Mouse (Mus musculus) myocyte (in vitro differentiated cells): Measurements from ENCODE around the gene Dpyd. TPM values are rescaled to one million over a fixed set of nuclear protein-coding genes. Genes with fewer than 3 reads are reported as not detected.

Experiments used
- H3K27me3 ChIP-seq: one replicate; pipeline ENCODE4 v1.6.1; 2011; ENCODE audit not compliant: control insufficient read depth, insufficient read depth, insufficient read length
- H3K36me3 ChIP-seq: one replicate; pipeline ENCODE4 v1.6.1; 2011; ENCODE audit not compliant: control insufficient read depth, insufficient read depth
- H3K4me2 ChIP-seq: one replicate; pipeline ENCODE4 v1.6.1; 2011; ENCODE audit warnings: low read depth, control low read depth
- H3K4me3 ChIP-seq: one replicate; pipeline ENCODE4 v1.5.1; 2011; ENCODE audit warnings: mild to moderate bottlenecking, control low read depth, moderate library complexity
- H3K79me2 ChIP-seq: one replicate; pipeline ENCODE4 v1.6.1; 2011; ENCODE audit not compliant: control insufficient read depth, insufficient read depth
- H3ac ChIP-seq: one replicate; pipeline ENCODE4 v1.6.1; 2011; ENCODE audit not compliant: control insufficient read depth, insufficient read length
- CEBPB ChIP-seq: IDR thresholded peaks from 2 replicates; pipeline ENCODE4 v1.6.1; 2011; ENCODE audit warnings: mild to moderate bottlenecking, moderate library complexity; ENCODE audit not compliant: poor library complexity, insufficient read depth, severe bottlenecking
- E2F4 ChIP-seq: IDR thresholded peaks from one replicate; pipeline ENCODE4 v1.6.1; 2011; ENCODE audit warnings: mild to moderate bottlenecking, control low read depth, moderate library complexity; ENCODE audit not compliant: insufficient read depth
- MAX ChIP-seq: IDR thresholded peaks from one replicate; pipeline ENCODE4 v1.6.1; 2011; ENCODE audit warnings: low read depth, mild to moderate bottlenecking, control low read depth
- MYOD1 ChIP-seq, 3 experiments: IDR thresholded peaks; one replicate each; pipeline ENCODE4 v1.6.1; 2011; ENCODE audit warnings: control low read depth in 2 of 3, low read depth in 2 of 3, mild to moderate bottlenecking in 2 of 3, moderate library complexity in 1 of 3; ENCODE audit not compliant: insufficient read length in 2 of 3, control insufficient read depth in 1 of 3
- MYOG ChIP-seq, 3 experiments: IDR thresholded peaks; one replicate each; pipeline ENCODE4 v1.6.1; 2011; ENCODE audit warnings: control low read depth in 2 of 3, low read depth in 2 of 3, mild to moderate bottlenecking in 2 of 3; ENCODE audit not compliant: insufficient read length in 2 of 3, control insufficient read depth in 1 of 3, insufficient read depth in 1 of 3
- POLR2A ChIP-seq: IDR thresholded peaks from one replicate; pipeline ENCODE4 v1.6.1; 2011; ENCODE audit warnings: low read depth, mild to moderate bottlenecking, control low read depth, moderate library complexity; ENCODE audit not compliant: insufficient read length
- POLR2AphosphoS2 ChIP-seq: IDR thresholded peaks from one replicate; pipeline ENCODE4 v1.6.1; 2011; ENCODE audit warnings: low read depth, control low read depth; ENCODE audit not compliant: insufficient read length
- REST ChIP-seq: IDR thresholded peaks from one replicate; pipeline ENCODE4 v1.6.1; 2011; ENCODE audit warnings: mild to moderate bottlenecking, control low read depth, moderate library complexity; ENCODE audit not compliant: insufficient read depth, insufficient read length
- SRF ChIP-seq: IDR thresholded peaks from one replicate; pipeline ENCODE4 v1.6.1; 2011; ENCODE audit warnings: low read depth; ENCODE audit not compliant: control insufficient read depth, insufficient read length
- TCF12 ChIP-seq: IDR thresholded peaks from one replicate; pipeline ENCODE4 v1.6.1; 2011; ENCODE audit warnings: mild to moderate bottlenecking, control low read depth; ENCODE audit not compliant: poor library complexity, insufficient read depth, severe bottlenecking
- TCF3 ChIP-seq: IDR thresholded peaks from one replicate; pipeline ENCODE4 v1.6.1; 2011; ENCODE audit warnings: low read depth, control low read depth; ENCODE audit not compliant: insufficient read length
- USF1 ChIP-seq: IDR thresholded peaks from one replicate; pipeline ENCODE4 v1.6.1; 2011; ENCODE audit warnings: low read depth, mild to moderate bottlenecking, control low read depth, moderate library complexity
- polyA plus RNA-seq: library from polyadenylated mRNA; unstranded; fragments of >200 nt; fragmentation: generic; extraction: Trizol; gene quantifications from one replicate; pipeline ENCODE4 v1.2.1, GENCODE M21; 2012; ENCODE audit warnings: missing spikeins

Dpyd gene
- polyA plus RNA-seq, 1 experiment, result 2.0 TPM

GRCm38 (mm10) chr3:118559936-118560335, 2.0 kb upstream of the Dpyd start:
- no peaks in the 10 kb centered on the region for H3K27me3 ChIP-seq
- H3K4me3 ChIP-seq, result no peak overlapping the region
- no peaks in the 10 kb centered on the region for H3K79me2 ChIP-seq
- H3ac ChIP-seq, result no peak overlapping the region
- TF ChIP-seq TCF3 (no peak), SRF (no peak), MAX (no peak), MYOG (IDR thresholded peaks at IDR 0.05; ENCODE audit: control insufficient read depth in 1 of 3, insufficient read depth in 1 of 3, insufficient read length in 2 of 3, low read depth in 2 of 3) (no peak)
- no peaks in the 10 kb centered on the region for H3K36me3 ChIP-seq
- no peak overlapping the region for H3K4me2 ChIP-seq

GRCm38 (mm10) chr3:118562311-118562671, 362 bp downstream of the Dpyd start:
- TF ChIP-seq MYOG (IDR thresholded peaks at IDR 0.05; ENCODE audit: control insufficient read depth in 1 of 3, insufficient read depth in 1 of 3, insufficient read length in 2 of 3, low read depth in 2 of 3) (no peak), POLR2AphosphoS2 (no peak)
- no peaks in the 10 kb centered on the region for H3K36me3 ChIP-seq

GRCm38 (mm10) chr3:118566779-118567178, 4.8 kb downstream of the Dpyd start:
- Histone ChIP-seq H3K36me3 (no peaks in the 10 kb centered on the region), H3K4me3 (no peak overlapping the region), H3K4me2 (no peak overlapping the region), H3ac (no peak overlapping the region), H3K79me2 (no peaks in the 10 kb centered on the region), H3K27me3 (no peaks in the 10 kb centered on the region)
- TF ChIP-seq TCF3, result no peak
- TF ChIP-seq E2F4, result no peak
- TF ChIP-seq TCF12, result no peak
- no peak for TF ChIP-seq USF1
- no peak for TF ChIP-seq CEBPB
- no peak for TF ChIP-seq MAX
- no peak for TF ChIP-seq POLR2AphosphoS2

More at GRCm38 (mm10) chr3:118562311-118562671, 362 bp downstream of the Dpyd start:
- H3K79me2 ChIP-seq, result no peaks in the 10 kb centered on the region
- peak overlapping the region; percentile 40 for H3K4me3 ChIP-seq
- peak overlapping the region; percentile 78 for H3K4me2 ChIP-seq
- no peaks in the 10 kb centered on the region for H3K27me3 ChIP-seq
- H3ac ChIP-seq, result peak overlapping the region; percentile 21

GRCm38 (mm10) chr3:118570197-118570596, 8.3 kb downstream of the Dpyd start:
- H3K4me2 ChIP-seq, result no peak overlapping the region
- H3K27me3 ChIP-seq, result no peaks in the 10 kb centered on the region
- no peaks in the 10 kb centered on the region for H3K36me3 ChIP-seq
- no peaks in the 10 kb centered on the region for H3K79me2 ChIP-seq
- TF ChIP-seq TCF12 (no peak), REST (no peak), CEBPB (no peak), MYOG (IDR thresholded peaks at IDR 0.05; ENCODE audit: control insufficient read depth in 1 of 3, insufficient read depth in 1 of 3, insufficient read length in 2 of 3, low read depth in 2 of 3) (no peak), MAX (no peak), E2F4 (no peak), SRF (no peak), POLR2AphosphoS2 (no peak), USF1 (no peak), POLR2A (no peak), MYOD1 (IDR thresholded peaks at IDR 0.05; ENCODE audit: control insufficient read depth in 1 of 3, insufficient read length in 2 of 3, low read depth in 2 of 3) (no peak), TCF3 (no peak)
- H3K4me3 ChIP-seq, result no peak overlapping the region
- no peak overlapping the region for H3ac ChIP-seq

DNA sequence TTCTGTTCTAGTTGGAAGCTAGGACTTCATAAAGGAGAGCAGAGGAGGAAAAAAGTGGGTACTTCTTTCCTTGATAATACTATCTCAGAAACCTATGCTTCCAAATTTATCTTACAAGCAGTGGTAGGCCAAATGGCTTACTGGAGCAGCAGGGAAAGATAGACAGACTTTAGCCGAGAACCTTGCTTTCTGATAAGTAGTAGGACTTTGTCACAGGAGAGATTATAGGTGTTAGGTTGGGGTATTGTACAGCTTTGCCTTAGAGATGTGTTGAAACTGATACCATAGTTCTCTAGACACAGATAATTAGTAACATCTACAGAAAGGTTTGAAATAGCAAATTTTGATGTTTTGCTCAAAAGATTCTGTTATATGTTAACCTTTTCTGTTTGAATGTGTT, 28.6 kb downstream of the Dpyd start:
- H3K36me3 ChIP-seq, result no peaks in the 10 kb centered on the region
- no peak for TF ChIP-seq POLR2A
- TF ChIP-seq MAX, result no peak
- no peak for TF ChIP-seq CEBPB
- TF ChIP-seq E2F4, result no peak
- TF ChIP-seq REST, result no peak
- no peak for TF ChIP-seq POLR2AphosphoS2
- TF ChIP-seq USF1, result no peak
- no peak for TF ChIP-seq TCF12
- TF ChIP-seq TCF3, result no peak
- TF ChIP-seq SRF, result no peak
- no peak for TF ChIP-seq MYOD1 (IDR thresholded peaks at IDR 0.05; ENCODE audit: control insufficient read depth in 1 of 3, insufficient read length in 2 of 3, low read depth in 2 of 3)
- no peak for TF ChIP-seq MYOG (IDR thresholded peaks at IDR 0.05; ENCODE audit: control insufficient read depth in 1 of 3, insufficient read depth in 1 of 3, insufficient read length in 2 of 3, low read depth in 2 of 3)
- H3K4me2 ChIP-seq, result no peak overlapping the region
- H3K4me3 ChIP-seq, result no peak overlapping the region
- no peaks in the 10 kb centered on the region for H3K27me3 ChIP-seq
- H3ac ChIP-seq, result no peak overlapping the region
- H3K79me2 ChIP-seq, result no peaks in the 10 kb centered on the region

DNA sequence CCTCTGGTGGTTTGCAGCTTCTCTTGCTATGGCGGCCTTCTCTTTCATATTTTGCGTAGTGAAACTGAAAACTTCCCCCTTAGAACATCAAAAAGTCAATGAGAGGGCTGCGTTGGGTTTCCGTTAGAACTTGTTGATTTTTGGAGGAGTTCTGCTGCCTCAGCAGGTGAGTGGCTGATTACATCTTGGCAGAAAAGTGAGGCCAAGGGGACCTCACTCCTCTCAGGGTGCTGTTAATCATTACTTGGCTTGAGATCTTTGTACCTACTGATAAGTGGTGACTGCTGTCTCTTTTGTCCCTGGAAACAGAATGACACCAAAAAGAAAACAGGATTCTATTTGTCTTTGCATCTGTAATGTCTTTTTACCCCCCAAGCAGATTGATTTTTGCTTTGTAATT, 32.9 kb downstream of the Dpyd start:
- TF ChIP-seq POLR2AphosphoS2 (no peak), SRF (no peak), CEBPB (no peak), REST (no peak), E2F4 (no peak), MYOD1 (IDR thresholded peaks at IDR 0.05; ENCODE audit: control insufficient read depth in 1 of 3, insufficient read length in 2 of 3, low read depth in 2 of 3) (no peak), POLR2A (no peak), TCF12 (no peak), TCF3 (no peak), USF1 (no peak), MAX (no peak), MYOG (IDR thresholded peaks at IDR 0.05; ENCODE audit: control insufficient read depth in 1 of 3, insufficient read depth in 1 of 3, insufficient read length in 2 of 3, low read depth in 2 of 3) (no peak)

More for the DNA sequence above, 32.9 kb downstream of the Dpyd start:
- Histone ChIP-seq H3K79me2 (no peaks in the 10 kb centered on the region), H3K4me3 (no peak overlapping the region), H3K4me2 (no peak overlapping the region), H3K27me3 (no peaks in the 10 kb centered on the region), H3ac (no peak overlapping the region), H3K36me3 (no peaks in the 10 kb centered on the region)
